Mouse (Mus musculus): ENCODE data around the gene Prdm16.

- no peak for TF ChIP-seq CTCF (conservative IDR thresholded peaks at IDR 0.05; ENCODE audit: low read length)
- no peak for TF ChIP-seq NANOG (IDR thresholded peaks at IDR 0.05; ENCODE audit: borderline replicate concordance, low read length)
- no peak for TF ChIP-seq POU5F1 (IDR thresholded peaks at IDR 0.05; ENCODE audit: borderline replicate concordance, low read length)
Measured at GRCm38 (mm10) chr4:154293735-154294201, 342.9 kb downstream of the Prdm16 start.

Measured in E14TG2a.4 (cell line).